Mouse (Mus musculus): ENCODE results near the gene Helq. TPM values are rescaled to one million over a fixed set of nuclear protein-coding genes. Genes with fewer than 3 reads are reported as not detected.

Helq gene
- polyA plus RNA-seq, 1 experiment from 2014 or later: 25.4 TPM

DNA sequence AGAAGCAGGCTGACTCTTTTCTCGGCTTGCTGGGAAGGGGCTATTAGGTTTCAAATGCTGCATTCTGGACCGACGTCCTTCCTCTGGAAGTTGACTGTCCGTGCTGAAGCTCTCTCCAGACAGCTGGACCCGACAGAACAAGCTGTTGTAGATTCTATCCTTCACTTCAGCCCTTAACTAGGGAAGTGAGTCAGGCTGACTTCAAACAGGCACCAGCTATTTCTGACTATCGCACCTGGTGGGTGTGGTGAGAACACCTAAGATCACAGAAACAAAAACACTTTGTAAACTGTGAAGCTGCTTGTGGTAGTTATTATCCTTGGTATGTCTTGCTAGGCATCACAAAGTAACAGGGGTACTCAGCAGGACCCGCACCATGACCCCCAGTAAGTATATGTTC is 28.1 kb upstream of the Helq start:
- no peaks in the 10 kb centered on the region for H3K27me3 ChIP-seq
- H3K4me1 ChIP-seq: no peaks in the 10 kb centered on the region
- no peak overlapping the region for H3K27ac ChIP-seq
- no peak for ATAC-seq (ENCODE audit: insufficient number of reproducible peaks, insufficient read depth, low FRiP score, low TSS enrichment)
- H3K9me3 ChIP-seq: no peaks in the 10 kb centered on the region
- H3K36me3 ChIP-seq: no peaks in the 10 kb centered on the region
- no peak overlapping the region for H3K4me2 ChIP-seq (replicated peaks)
- no peak overlapping the region for H3K9ac ChIP-seq
- H3K4me3 ChIP-seq: no peak overlapping the region
- WGBS: 50% methylated on average over 7 of the region's 7 CpGs

DNA sequence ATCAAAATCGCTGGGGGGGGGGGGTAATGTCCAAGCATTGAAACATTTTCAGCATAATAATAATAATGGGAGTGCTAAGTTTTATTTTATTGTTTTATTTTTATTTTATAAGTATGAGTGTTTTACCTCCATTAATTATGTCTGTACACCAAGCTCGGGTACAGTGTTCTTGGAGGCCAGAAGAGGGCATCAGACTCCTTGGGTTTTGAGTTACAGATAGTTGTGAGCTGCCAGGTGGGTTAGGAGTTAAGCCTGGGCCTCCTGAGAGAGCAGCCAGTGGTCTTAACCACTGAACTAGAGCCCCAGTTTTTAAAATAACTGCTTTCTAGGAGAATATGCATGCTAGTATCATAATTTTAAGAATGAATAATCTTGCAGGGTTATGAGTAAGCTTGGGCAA is 27.6 kb upstream of the Helq start:
- Histone ChIP-seq H3K9ac (no peak overlapping the region), H3K4me1 (no peaks in the 10 kb centered on the region), H3K4me2 (replicated peaks) (no peak overlapping the region), H3K27me3 (no peaks in the 10 kb centered on the region), H3K36me3 (no peaks in the 10 kb centered on the region), H3K27ac (no peak overlapping the region), H3K4me3 (no peak overlapping the region), H3K9me3 (no peaks in the 10 kb centered on the region)
- WGBS: 15% methylated on average over 2 of the region's 2 CpGs
- no peak for ATAC-seq (ENCODE audit: insufficient number of reproducible peaks, insufficient read depth, low FRiP score, low TSS enrichment)

GRCm38 (mm10) chr5:100822826-100823225 is 24.4 kb upstream of the Helq start:
- 77% methylated on average over 7 of the region's 7 CpGs for WGBS
- no peaks in the 10 kb centered on the region; the same call in 1 of the 2 replicates for H3K4me1 ChIP-seq
- H3K9me3 ChIP-seq: no peaks in the 10 kb centered on the region
- H3K9ac ChIP-seq: no peak overlapping the region
- no peak overlapping the region for H3K27ac ChIP-seq
- no peak for ATAC-seq (ENCODE audit: insufficient number of reproducible peaks, insufficient read depth, low FRiP score, low TSS enrichment)
- no peaks in the 10 kb centered on the region for H3K27me3 ChIP-seq
- H3K36me3 ChIP-seq: no peaks in the 10 kb centered on the region
- no peak overlapping the region for H3K4me2 ChIP-seq (replicated peaks)
- H3K4me3 ChIP-seq: no peak overlapping the region

DNA sequence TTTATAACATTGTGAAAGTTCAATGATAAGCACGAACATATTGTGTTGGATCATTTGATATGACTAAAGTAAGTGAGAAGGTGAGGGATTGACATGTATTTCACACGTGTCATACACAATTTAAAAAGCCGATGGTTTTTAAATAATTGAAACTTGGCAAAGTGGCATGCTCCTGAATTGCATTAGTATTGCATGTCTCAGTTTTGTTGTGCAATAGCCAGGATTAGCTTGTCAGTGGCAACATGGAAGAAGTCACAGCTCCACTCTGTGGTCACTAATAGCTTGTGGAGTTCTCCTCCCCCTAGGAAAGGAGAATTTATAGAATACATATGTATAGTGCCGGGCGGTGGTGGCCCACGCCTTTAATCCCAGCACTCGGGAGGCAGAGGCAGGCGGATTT is 23.0 kb upstream of the Helq start:
- no peak overlapping the region for H3K4me3 ChIP-seq
- peak overlapping the region; percentile 64 for H3K4me2 ChIP-seq (replicated peaks)

DNA sequence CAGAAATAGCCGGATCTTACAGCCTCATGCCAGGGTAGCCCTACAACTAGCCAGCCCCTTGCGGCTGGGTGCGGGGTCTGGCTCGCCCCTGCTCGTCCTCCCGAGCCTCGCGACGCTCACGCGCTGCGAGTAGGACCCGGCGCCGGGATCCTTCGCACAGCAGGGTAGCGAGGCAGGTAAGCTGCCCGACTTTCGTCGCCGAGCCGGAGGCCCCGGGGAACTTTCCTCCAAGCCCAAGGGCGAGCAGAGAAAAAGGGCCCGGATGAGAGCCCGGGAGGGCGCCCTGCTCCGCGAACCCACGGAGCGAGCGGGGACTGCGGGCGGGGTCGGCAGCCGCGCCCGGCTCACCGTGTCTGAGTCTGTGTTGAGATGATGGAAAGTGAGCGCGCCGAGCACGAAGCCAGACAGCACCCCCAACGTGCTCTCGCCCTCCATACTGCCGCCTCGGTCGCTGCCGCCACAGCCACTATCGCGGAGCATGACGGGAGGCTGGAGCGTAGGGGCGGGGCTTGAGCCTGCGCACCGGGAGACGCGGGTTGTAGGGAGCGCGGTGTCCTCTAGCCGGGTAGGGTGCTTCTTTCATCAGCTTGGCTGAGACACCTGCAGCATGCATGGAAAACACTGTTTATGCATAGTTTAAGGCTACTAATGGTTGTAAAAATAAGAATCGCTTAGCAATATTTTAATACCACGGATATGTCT is 22.2 kb upstream of the Helq start, which contains the start of gene Abraxas1:
Gene Abraxas1 (minus strand): TSS at position 483 of the 702 bp plus-strand sequence.
- H3K9ac ChIP-seq: peak within 1 kb of the TSS; percentile 96
- WGBS: under 1% methylated on average over 62 of the region's 63 CpGs
- peak within 1 kb of the TSS; percentile 90 for H3K27ac ChIP-seq

More for the DNA sequence above, 23.0 kb upstream of the Helq start:
- H3K27me3 ChIP-seq: no peaks in the 10 kb centered on the region
- 82% methylated on average over 8 of the region's 8 CpGs for WGBS
- H3K9me3 ChIP-seq: no peaks in the 10 kb centered on the region
- H3K27ac ChIP-seq: no peak overlapping the region
- H3K9ac ChIP-seq: 0 out of 2 replicates have a peak overlapping the region, but pooled peaks have one; percentile 96
- H3K36me3 ChIP-seq: no peaks in the 10 kb centered on the region
- no peak for ATAC-seq (ENCODE audit: insufficient number of reproducible peaks, insufficient read depth, low FRiP score, low TSS enrichment)
- H3K4me1 ChIP-seq: no peaks in the 10 kb centered on the region; the same call in 1 of the 2 replicates

GRCm38 (mm10) chr5:100819568-100820480 is 21.4 kb upstream of the Helq start:
- WGBS: 28% methylated on average over 16 of the region's 16 CpGs
- peak overlapping the region; percentile 90 for H3K27ac ChIP-seq
- peaks cover 8% of the 10 kb centered on the region for H3K36me3 ChIP-seq
- ATAC-seq (ENCODE audit: insufficient number of reproducible peaks, insufficient read depth, low FRiP score, low TSS enrichment): no peak
- H3K4me2 ChIP-seq (replicated peaks): peak overlapping the region; percentile 64
- peak overlapping the region; percentile 86 for H3K4me3 ChIP-seq
- peak overlapping the region; percentile 96 for H3K9ac ChIP-seq
- H3K9me3 ChIP-seq: no peaks in the 10 kb centered on the region
- no peaks in the 10 kb centered on the region for H3K27me3 ChIP-seq
- no peaks in the 10 kb centered on the region; the same call in 1 of the 2 replicates for H3K4me1 ChIP-seq

More for the DNA sequence above, 22.2 kb upstream of the Helq start, which contains the start of gene Abraxas1:
- H3K4me1 ChIP-seq: no peaks in the 10 kb centered on the region; the same call in 1 of the 2 replicates
- H3K36me3 ChIP-seq: 0 out of 2 replicates have a peak, but pooled peaks cover 7% of the 10 kb centered on the region
- ATAC-seq (ENCODE audit: insufficient number of reproducible peaks, insufficient read depth, low FRiP score, low TSS enrichment): peak; percentile 87
- H3K4me3 ChIP-seq: peak within 1 kb of the TSS; percentile 86
- no peaks in the 10 kb centered on the region for H3K27me3 ChIP-seq
- H3K4me2 ChIP-seq (replicated peaks): peak within 1 kb of the TSS; percentile 64
- H3K9me3 ChIP-seq: no peaks in the 10 kb centered on the region

DNA sequence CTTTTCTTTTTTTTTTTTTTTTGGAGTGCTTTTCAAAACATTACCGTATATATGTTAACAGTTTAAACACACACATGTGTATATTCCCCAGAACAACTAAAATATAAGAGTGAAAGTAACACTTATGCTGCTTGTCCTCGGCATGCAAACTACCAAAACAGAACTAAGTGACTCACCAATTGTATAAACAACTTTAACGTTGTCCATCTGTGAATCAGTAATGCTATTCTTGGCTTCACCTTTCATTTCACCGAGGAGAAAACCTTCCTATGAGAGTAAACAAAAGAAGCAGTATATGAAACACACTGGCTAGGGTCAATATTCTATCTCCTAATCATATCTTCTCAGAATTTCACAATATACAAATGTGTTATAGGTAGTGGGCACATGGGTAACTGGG is 19.9 kb upstream of the Helq start:
- WGBS: 53% methylated on average over 4 of the region's 4 CpGs
- no peak for ATAC-seq (ENCODE audit: insufficient number of reproducible peaks, insufficient read depth, low FRiP score, low TSS enrichment)
- Histone ChIP-seq H3K9ac (no peak overlapping the region), H3K4me2 (replicated peaks) (no peak overlapping the region), H3K27me3 (no peaks in the 10 kb centered on the region), H3K9me3 (no peaks in the 10 kb centered on the region), H3K36me3 (peaks cover 13% of the 10 kb centered on the region), H3K27ac (no peak overlapping the region), H3K4me1 (no peaks in the 10 kb centered on the region; the same call in 1 of the 2 replicates), H3K4me3 (no peak overlapping the region)

- no peak overlapping the region for H3K4me2 ChIP-seq (replicated peaks)
- H3K27ac ChIP-seq: no peak overlapping the region
- no peaks in the 10 kb centered on the region for H3K27me3 ChIP-seq
- peaks cover 37% of the 10 kb centered on the region for H3K36me3 ChIP-seq
- ATAC-seq (ENCODE audit: insufficient number of reproducible peaks, insufficient read depth, low FRiP score, low TSS enrichment): no peak
- no peak overlapping the region for H3K4me3 ChIP-seq
- 80% methylated on average over 5 of the region's 5 CpGs for WGBS
- H3K9me3 ChIP-seq: no peaks in the 10 kb centered on the region
- peaks cover 8% of the 10 kb centered on the region; the same call in 1 of the 2 replicates for H3K4me1 ChIP-seq
- H3K9ac ChIP-seq: no peak overlapping the region
Measured at GRCm38 (mm10) chr5:100794084-100794483, 4.3 kb downstream of the Helq start.

DNA sequence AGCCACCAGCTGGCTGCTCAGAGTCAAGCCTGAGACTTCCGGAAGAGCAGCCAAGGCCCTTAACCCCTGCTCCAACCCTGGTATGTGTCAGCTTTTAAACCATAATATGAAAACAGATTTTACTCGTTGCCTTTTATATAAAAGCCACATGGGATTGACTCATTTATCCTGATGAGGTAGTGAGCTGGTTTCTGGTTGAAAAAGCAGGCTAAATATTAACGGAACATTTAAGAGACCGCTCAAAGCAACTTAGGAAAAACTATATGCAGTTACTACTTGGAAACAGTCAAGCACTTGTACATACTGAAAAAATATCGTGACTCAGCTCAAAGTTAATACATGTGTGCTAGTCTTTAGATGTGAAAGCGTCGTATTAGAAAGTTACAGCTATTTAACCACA is 6.1 kb downstream of the Helq start:
- Histone ChIP-seq H3K27me3 (no peaks in the 10 kb centered on the region), H3K27ac (no peak overlapping the region), H3K4me2 (replicated peaks) (no peak overlapping the region), H3K36me3 (peaks cover 46% of the 10 kb centered on the region), H3K4me3 (no peak overlapping the region), H3K9ac (no peak overlapping the region), H3K4me1 (peaks cover 2% of the 10 kb centered on the region; the same call in 1 of the 2 replicates), H3K9me3 (no peaks in the 10 kb centered on the region)
- 84% methylated on average over 7 of the region's 7 CpGs for WGBS
- no peak for ATAC-seq (ENCODE audit: insufficient number of reproducible peaks, insufficient read depth, low FRiP score, low TSS enrichment)

- no peak overlapping the region for H3K4me2 ChIP-seq (replicated peaks)
- no peak overlapping the region for H3K27ac ChIP-seq
- ATAC-seq (ENCODE audit: insufficient number of reproducible peaks, insufficient read depth, low FRiP score, low TSS enrichment): no peak
- WGBS: 88% methylated on average over 9 of the region's 9 CpGs
- H3K36me3 ChIP-seq: peaks cover 60% of the 10 kb centered on the region
- no peak overlapping the region for H3K9ac ChIP-seq
- no peaks in the 10 kb centered on the region for H3K27me3 ChIP-seq
- no peak overlapping the region for H3K4me3 ChIP-seq
- H3K4me1 ChIP-seq: no peaks in the 10 kb centered on the region
- no peaks in the 10 kb centered on the region for H3K9me3 ChIP-seq
Measured at GRCm38 (mm10) chr5:100787527-100787926, 10.9 kb downstream of the Helq start.

- ATAC-seq (ENCODE audit: insufficient number of reproducible peaks, insufficient read depth, low FRiP score, low TSS enrichment): no peak
- Histone ChIP-seq H3K4me2 (replicated peaks) (no peak overlapping the region), H3K4me3 (no peak overlapping the region), H3K27ac (no peak overlapping the region), H3K36me3 (peaks cover 60% of the 10 kb centered on the region), H3K27me3 (no peaks in the 10 kb centered on the region), H3K9me3 (no peaks in the 10 kb centered on the region), H3K4me1 (no peaks in the 10 kb centered on the region), H3K9ac (no peak overlapping the region)
- WGBS: 95% methylated on average over 13 of the region's 13 CpGs
Measured at GRCm38 (mm10) chr5:100779002-100779401, 19.4 kb downstream of the Helq start.

Data from embryonic facial prominence, embryonic 12.5 days (tissue).